Mouse (Mus musculus) thymus, postnatal 14 days (tissue): ENCODE measurements around the gene Ccl4.

Experiments
- DNase-seq: peaks from one replicate; pipeline ENCODE4 v3.0.0; 2021

Gene Ccl4

DNA sequence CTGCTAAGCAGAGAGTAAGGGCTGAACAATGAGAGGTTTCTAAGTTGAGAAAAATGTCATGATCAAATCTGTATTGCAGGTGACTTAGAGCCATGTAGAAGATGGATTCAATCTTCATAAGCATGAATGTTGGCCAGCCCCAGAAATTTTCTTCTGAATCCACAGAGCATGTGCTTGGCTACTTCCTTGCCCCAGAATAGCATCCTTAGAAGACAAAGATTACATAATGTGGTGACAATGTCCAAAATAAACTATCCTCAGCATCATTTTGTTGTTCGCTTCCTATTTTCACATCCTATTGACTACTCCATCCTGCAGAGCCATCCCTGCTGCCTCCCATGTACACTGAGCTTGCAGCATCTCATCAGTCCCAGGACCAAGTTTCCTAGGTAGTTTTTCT lies 13.3 kb downstream of the Ccl4 start:
- no peak for DNase-seq

DNA sequence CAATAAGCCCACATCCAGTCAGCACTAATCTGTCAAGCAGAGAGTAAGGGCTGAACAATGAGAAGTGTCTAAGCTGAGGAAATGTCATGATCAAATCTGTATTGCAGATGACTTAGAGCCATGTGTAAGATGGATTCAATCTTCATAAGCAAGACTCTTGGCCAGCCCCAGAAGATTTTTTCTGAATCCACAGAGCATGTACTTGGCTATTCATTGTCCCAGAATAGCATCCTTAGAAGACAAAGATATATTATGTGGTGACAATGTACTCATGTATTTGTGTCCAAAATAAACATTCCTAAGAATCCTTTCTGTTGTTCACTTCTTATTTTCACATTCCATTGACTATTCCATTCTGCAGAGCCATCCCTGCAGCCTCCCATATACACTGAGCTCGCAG lies 27.5 kb downstream of the Ccl4 start:
- DNase-seq = no peak

DNA sequence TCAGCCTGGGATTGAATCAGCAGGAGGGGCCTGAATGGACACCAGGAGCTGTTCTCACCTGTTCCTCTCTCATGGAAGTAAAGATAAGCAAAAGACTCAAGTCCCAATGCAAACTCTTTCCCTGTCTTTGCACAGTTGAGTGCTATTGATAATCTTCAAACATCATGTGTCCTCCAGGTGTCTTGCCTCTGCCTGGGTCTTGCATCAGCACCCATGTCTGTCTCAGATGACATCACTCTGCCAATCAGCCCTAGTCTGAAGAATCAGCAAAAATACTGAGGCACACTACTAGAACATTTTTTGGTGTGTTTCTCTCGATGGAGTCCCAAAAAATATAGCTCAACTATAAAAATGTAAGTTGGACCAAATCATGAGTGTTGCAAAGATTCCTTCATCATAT lies 29.6 kb downstream of the Ccl4 start:
- DNase-seq = no peak

DNA sequence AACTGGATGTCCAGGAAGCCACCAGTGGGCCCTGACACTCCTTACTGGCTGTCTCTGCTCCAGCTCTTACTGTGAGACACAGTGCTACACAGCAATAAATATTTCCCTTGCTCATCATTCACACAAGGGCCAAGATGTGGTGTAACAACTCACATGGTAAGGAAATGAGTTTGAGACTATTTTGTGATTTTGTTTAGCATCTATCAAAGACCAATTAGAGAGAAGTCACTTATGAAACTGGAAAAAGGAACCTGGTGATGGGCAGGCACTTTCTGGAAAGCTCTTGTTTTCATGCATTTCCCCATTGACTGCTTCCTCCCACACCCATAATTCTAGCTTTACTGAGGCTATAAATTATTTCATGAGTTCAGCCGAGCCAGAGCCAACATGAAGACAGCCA lies 41.3 kb downstream of the Ccl4 start, which contains the start of gene Wfdc17:
Wfdc17 (plus strand) TSS at position 287 of the 400 bp plus-strand sequence.
- DNase-seq = no peak

DNA sequence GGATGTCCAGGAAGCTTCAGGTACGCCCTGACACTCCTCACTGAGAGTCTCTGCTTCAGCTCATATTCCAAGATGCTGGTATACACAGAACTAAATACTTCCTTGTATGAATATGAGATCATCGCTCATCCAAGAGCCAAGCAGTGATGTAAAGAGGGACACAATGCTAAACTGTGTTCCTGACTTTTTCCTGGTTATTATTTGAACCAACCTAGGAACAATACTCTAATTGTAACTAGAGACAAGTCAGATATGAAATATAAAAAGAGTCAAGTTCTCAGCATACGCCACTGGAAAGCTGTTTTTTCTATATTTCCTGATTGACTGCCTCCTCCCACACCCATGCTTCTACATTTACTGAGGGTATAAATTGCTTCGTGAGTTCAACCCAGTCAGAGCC lies 46.3 kb downstream of the Ccl4 start, which contains the start of gene Wfdc18:
Wfdc18 (plus strand) TSS at position 301 of the 400 bp plus-strand sequence.
- no peak for DNase-seq

DNA sequence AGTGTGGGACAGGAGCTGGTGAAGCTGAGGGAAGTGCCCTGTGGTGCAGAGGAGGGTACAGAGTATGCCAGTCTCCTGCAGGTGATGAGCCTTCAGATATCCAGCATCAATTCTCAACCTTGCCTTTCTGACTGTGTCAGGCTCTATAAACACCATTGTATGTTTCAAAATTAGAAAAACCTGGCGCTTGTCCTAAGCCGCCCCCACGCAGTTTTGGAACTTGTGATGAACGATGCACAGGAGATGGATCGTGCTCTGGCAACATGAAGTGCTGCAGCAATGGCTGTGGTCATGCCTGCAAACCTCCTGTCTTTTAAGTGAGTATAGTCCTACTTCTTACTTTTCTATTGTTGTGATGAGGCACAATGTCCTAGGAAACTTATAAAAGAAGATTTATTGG lies 47.3 kb downstream of the Ccl4 start:
- DNase-seq = no peak

DNA sequence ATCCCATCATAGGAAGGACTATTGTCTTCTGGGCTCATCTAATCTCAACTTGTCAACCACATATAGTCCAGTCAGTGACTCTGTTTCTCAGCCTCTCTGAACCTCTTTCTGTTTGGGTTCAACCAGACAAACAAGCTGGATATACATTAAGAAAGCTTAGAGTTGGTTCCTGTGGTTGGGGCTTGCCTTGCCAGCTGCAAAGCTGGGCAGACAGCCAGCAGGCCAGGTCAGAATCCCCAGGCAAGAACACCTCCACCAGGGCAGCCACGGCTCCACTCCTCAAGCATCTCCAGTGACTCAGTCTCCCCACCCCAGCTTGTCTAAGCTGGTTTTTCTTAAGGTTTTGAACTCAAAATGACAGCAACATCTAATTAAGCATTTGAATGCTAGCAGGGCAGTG lies 50.3 kb downstream of the Ccl4 start:
- DNase-seq = no peak

DNA sequence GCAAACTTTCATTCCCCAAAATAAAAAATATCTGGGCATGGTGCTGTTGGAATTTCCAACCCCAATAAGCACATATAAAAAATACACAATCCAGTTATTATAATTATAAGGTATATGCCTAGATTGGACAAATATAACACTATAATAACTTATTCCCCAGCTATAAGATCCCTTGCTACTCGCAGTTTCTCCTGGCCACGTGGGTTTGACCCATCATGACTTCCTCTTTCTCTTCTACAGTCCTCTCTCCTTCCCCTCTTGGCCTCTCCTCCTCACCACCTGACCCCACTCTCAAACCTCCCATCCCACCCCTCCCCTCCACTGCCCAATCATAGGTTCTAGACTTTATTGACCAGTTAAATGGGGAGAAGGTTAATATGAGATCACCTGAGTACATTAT lies 51.5 kb downstream of the Ccl4 start:
- DNase-seq = no peak
